Mouse (Mus musculus): ENCODE measurements around the gene Zfp62.

The Zfp62 gene

DNA sequence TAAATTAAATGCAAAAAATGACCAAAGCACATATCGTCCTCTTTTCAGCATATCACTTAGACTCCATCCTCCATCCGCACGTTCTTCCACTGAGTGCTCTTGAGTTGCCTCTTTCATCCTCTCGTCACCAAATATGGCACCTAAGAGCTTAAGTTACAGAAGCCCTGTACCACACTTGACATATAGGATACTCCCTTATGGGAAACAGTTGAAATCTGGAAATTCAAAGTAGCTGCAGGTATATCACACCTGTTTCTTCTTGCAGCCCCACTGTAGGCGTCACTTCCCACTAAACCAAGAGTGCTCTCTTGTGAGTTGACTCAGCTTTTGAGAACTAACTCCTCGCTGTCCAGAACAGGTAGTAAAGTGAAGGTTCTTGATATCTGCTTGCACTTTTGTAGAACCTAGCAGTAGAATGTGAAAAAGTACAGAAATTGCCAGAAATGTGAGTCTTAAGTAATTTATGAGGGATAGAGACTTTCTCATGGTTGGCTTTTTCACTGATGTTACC is 2.0 kb downstream of the Zfp62 start:
- no peak for DNase-seq (ENCODE audit: low spot score)

DNA sequence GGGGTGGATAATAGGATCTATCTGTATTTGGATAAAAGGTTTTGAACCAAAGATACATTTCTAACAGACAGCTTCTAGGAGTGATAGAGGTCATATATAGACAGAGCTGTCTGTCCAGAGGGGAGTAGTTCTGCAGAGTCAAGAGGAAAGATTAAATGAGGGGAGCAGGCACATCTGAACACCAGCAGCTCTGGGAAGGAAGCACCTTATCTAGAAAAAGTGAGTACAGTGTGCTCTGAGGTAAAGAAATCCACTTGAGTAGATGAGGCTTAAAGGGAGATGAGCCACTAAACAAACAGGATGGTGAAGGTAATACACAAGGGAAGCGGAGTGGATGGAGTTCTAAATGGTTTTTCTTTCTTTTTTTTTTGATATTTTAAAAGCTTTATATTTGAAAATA is 4.4 kb downstream of the Zfp62 start:
- no peak for DNase-seq (ENCODE audit: low spot score)

- DNase-seq (ENCODE audit: low spot score) = no peak
Observed at GRCm38 (mm10) chr11:49212577-49212976, 9.5 kb downstream of the Zfp62 start.

- no peak for DNase-seq (ENCODE audit: low spot score)
Observed at GRCm38 (mm10) chr11:49213505-49213904, 10.4 kb downstream of the Zfp62 start.

DNA sequence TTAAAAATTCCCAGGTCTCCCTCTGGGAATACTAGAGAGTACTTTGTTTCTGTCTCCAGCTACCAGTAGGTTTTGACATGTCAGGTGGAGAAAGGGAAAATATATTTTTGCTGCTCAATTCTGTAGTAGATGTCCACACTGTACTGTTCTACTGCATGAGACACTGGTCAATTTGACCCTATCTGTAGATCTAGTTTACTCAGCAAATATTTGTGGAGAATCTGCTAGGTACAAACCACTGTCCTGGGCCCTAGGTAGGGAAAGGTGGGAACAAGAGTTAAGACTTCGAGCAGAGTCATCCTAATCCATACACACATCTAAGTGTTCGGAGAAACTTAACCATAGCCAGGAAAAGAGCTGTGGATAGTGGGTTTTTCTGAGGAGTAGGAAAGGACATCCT is 16.2 kb downstream of the Zfp62 start:
- no peak for DNase-seq (ENCODE audit: low spot score)

GRCm38 (mm10) chr11:49224455-49224854 is 21.4 kb downstream of the Zfp62 start:
- DNase-seq (ENCODE audit: low spot score) = no peak

DNA sequence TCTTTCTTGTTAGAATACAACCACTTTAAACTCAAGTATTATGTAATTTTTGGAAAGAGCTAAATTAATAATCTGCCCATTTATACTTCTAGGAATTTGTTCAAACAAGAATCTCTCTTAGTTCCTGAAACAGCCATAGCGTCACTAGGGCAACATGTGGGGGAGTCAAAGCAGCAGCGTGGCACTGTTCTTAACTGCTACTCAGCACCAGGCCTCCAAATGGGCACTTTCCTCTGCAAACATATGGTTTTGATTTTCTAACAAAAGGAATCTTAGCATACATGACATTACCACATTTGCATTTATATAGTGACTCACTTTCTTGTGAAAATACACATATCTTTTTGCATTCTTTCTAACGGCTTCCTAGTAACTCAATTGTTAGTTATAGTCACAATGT is 29.7 kb downstream of the Zfp62 start:
- DNase-seq (ENCODE audit: low spot score) = no peak

DNA sequence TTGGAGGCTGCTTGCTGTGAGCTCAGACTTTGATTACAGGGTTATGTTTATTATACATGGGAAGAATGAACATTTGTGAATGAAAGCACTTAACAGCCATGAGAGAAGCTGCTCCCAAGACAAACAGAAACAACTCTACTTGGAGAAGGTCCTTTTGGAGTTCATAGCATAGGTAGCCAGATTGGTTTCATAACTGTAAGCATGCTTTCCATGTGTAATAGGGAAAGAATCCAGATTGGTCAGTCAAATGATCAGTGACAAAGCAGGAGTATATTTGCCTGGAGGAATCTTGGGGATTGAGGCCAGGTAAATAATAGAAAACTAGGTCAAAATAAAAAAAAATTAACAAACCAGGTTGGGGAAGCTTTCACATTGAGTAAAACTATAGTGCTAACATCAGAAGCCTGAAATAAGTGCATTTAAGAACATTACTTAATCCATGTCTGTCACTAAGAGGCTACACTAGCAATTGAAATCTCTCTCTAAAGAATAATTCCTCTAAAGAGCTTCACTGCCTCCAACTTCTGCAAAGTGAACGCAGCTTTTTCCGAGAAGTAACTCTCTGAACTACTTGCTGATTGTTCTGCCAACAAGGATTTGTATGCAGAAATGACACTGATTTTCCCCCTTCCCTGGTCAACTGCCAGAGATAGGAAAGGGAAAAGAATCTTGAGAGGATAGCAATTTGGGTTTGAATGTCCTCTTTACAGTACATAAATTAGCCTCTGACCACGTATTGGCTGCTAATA is 32.5 kb downstream of the Zfp62 start:
- DNase-seq (ENCODE audit: low spot score) = no peak

- DNase-seq (ENCODE audit: low spot score) = no peak
Observed at GRCm38 (mm10) chr11:49236891-49237290, 33.8 kb downstream of the Zfp62 start.

- DNase-seq (ENCODE audit: low spot score) = no peak
Observed at GRCm38 (mm10) chr11:49237532-49237931, 34.4 kb downstream of the Zfp62 start.

- DNase-seq (ENCODE audit: low spot score) = no peak
Observed at GRCm38 (mm10) chr11:49240310-49240709, 37.2 kb downstream of the Zfp62 start.

- no peak for DNase-seq (ENCODE audit: low spot score)
Observed at GRCm38 (mm10) chr11:49240874-49241273, 37.8 kb downstream of the Zfp62 start.

DNA sequence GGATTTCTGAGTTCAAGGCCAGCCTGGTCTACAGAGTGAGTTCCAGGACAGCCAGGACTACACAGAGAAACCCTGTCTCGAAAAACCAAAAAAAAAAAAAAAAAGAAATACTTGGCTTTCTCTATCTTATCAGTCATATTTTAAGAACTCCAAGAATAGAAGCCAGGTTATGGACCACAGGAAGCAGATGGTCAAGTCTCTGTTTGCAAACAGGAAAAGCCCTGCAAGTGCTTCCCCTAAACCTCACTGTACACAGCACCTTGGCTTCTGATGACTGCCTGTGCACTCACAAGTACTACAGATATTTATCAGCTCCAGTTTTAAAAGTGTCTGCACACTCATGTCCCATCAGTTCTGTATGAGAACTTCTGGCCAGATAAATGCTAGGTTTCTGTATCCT is 38.4 kb downstream of the Zfp62 start:
- no peak for DNase-seq (ENCODE audit: low spot score)

- no peak for DNase-seq (ENCODE audit: low spot score)
Observed at GRCm38 (mm10) chr11:49242944-49243626, 40.0 kb downstream of the Zfp62 start.

GRCm38 (mm10) chr11:49243727-49244594 is 40.9 kb downstream of the Zfp62 start, which contains the start of gene Mgat1:
Mgat1 (plus strand) TSS chr11:49244191.
- DNase-seq (ENCODE audit: low spot score) = peak; percentile 81

DNA sequence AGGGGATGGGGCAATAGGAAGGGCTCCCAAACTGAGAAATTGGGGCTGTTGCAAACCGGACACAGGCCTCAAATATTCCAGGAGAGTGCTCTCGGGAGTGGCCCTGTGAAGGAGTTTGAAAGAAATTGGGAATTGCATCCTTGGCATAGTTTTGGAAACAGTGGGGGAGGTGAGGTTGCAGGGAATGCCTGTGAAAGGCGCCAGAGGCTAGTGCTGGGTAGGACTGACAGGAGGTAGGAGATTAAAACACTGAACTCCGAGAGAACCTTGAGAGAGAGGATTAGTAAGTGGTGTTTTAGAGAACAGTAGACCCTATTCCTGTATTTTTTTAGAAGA is 41.5 kb downstream of the Zfp62 start:
- no peak for DNase-seq (ENCODE audit: low spot score)

DNA sequence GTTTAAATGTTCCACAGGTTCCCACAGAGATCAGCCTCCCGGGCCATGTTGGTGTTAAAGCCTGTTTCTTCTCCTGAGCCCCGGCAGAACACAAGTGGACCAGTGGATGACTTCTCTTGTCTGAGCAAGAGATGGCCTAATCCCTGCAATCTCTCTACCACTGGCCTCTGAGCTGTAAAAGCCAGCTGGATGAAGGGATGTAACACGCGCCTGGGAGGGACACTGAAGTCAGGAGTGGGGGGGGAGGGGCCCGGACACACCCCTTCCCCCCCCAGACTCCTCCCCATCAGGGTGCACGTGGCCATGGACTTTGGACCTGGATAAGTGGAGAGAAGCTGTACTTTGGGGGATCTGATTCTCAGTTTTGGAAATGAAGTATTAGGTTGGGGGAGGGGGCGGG is 42.1 kb downstream of the Zfp62 start:
- no peak for DNase-seq (ENCODE audit: low spot score)

DNA sequence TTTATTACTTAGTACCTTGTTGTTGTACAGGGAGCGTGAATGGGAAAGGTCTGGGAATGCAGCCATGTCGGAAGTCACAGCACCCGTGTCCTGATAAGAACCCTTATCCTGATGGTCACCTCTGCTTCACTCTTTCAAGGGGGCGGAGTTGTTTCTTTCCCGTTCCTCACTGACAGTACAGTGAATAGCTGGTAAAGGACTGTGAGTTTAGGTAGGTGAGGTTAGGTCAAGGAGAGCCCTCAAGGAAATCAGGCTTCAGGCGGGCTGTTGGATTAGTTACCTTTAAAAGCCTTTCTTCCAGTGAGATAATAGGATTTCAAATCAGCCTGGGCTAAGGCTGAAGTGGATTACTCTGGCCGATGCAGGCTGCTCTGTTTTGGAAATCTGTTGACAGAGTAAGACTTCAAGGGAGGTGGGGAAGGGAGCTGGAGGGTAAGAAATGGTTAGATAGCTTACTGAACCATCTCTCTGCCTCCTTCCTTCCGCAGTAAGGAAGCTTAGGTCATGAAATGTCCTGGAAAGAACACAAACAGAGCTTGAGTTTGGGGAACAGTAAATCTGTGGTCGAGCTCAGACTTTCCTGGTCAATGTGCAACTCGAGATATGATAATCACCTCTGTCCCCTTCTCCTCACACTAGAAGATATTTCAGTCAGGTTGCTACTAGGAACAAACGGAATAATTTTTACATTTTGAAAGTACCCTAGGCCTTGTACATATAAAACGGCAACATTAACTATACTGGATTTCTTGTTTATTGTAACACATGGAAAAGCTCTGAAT is 42.7 kb downstream of the Zfp62 start:
- DNase-seq (ENCODE audit: low spot score) = no peak

DNA sequence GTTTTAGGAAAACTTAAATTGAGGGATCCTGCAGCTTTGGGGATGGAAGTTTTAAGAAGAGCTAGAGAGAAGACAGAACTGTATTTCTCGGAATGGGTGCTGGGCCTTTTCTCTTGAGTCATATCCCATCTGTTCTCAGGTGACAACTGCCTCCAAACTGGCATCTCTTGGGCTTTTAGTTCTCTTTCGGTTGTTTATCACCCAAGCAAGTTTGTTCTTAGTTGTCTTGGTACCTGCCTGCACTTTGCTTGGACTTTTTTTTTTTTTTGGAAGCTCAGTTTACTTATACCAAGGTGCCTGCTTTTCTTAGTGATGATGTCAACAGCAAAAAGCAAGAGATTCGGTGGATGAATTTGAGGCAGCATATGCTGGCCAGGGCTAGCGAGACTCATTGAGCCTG is 43.4 kb downstream of the Zfp62 start:
- no peak for DNase-seq (ENCODE audit: low spot score)

DNA sequence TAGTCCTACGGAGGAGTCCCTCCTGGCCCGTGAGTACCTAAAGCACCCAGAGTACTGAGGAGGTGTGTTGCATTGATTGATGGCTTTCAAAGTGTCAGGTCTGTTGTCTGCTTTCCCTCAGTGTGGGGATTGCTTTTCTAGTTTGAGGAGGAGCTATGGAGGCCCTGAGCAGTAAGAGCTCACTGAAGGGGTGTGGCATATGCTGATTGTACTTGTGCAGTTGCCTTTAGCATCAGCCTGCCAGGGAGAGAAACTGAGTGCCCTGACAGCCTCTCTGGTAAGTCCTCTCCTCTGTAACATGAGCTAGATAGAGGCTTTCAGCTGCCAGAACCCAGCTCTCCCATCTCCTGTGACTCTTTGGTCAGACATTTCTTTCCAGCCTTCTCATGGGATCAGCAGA is 44.2 kb downstream of the Zfp62 start:
- DNase-seq (ENCODE audit: low spot score) = no peak

DNA sequence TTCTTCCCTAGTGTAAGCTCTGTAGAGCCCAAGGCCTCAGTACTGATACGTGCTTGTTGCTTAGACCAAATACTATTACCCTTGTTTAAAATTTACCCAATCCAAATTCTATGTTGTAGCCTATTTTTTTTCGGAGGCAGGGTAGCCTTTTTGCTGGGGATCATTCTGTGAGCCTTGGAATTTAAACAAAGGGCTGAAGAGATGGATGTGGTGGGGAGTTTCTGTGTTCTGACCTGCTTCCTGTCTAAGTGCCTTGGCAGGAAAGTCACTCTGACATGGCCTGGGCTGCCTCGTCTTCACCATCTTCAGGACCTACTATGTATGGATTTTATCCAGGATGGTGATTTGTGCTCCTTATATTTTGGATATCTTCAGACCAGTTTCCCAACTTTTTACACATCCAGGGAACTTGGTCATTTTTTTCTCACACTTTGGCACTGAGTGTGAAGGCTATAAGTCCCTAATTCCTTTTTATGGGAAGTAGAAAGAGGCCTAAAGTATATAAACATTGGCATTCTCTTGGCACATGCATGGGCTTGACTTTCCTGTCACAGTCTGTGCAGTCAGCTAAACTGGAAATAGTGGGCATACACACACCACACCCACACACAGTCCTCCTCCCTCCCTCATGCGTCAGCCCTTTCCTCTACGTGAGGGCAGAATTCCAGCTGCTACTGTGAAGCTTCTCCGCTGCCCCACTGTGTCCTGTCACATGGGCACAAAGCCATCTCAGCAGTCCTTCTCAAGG is 45.3 kb downstream of the Zfp62 start:
- no peak for DNase-seq (ENCODE audit: low spot score)

All from ovary, postnatal 10 days (tissue).